Mouse (Mus musculus): ENCODE data around the gene Ptpro. TPM values are rescaled to one million over a fixed set of nuclear protein-coding genes. Genes with fewer than 3 reads are reported as not detected.

Ptpro gene
- polyA plus RNA-seq, 1 experiment: 2.7 TPM

GRCm38 (mm10) chr6:137211441-137211840 lies 40.7 kb upstream of the Ptpro start:
- no peaks in the 10 kb centered on the region for H3K36me3 ChIP-seq (ENCODE audit: control insufficient read depth, insufficient read depth, low read length)
- H3K27ac ChIP-seq (ENCODE audit: control insufficient read depth, insufficient read depth, low read length): no peak overlapping the region
- no peaks in the 10 kb centered on the region for H3K27me3 ChIP-seq (ENCODE audit: control insufficient read depth, insufficient read depth, low read length)
- no peak for DNase-seq
- 89% methylated on average over 2 of the region's 2 CpGs for WGBS
- TF ChIP-seq POLR2A (IDR thresholded peaks at IDR 0.05; ENCODE audit: control insufficient read depth, extremely low read depth, insufficient read depth, low read length, poor library complexity): no peak
- TF ChIP-seq CTCF (IDR thresholded peaks at IDR 0.05; ENCODE audit: borderline replicate concordance, control insufficient read depth, extremely low read depth, insufficient read depth, low read length, poor library complexity): no peak
- no peak overlapping the region for H3K4me3 ChIP-seq (ENCODE audit: control insufficient read depth, insufficient read depth, low read length)
- H3K4me1 ChIP-seq (replicated peaks; ENCODE audit: control insufficient read depth, insufficient read depth, low read length): no peaks in the 10 kb centered on the region

- WGBS: 83% methylated on average over 8 of the region's 8 CpGs
- no peaks in the 10 kb centered on the region for H3K27me3 ChIP-seq (ENCODE audit: control insufficient read depth, insufficient read depth, low read length)
- H3K36me3 ChIP-seq (ENCODE audit: control insufficient read depth, insufficient read depth, low read length): no peaks in the 10 kb centered on the region
- DNase-seq: no peak
- H3K4me1 ChIP-seq (replicated peaks; ENCODE audit: control insufficient read depth, insufficient read depth, low read length): no peaks in the 10 kb centered on the region
- no peak overlapping the region for H3K27ac ChIP-seq (ENCODE audit: control insufficient read depth, insufficient read depth, low read length)
- no peak for TF ChIP-seq POLR2A (IDR thresholded peaks at IDR 0.05; ENCODE audit: control insufficient read depth, extremely low read depth, insufficient read depth, low read length, poor library complexity)
- TF ChIP-seq CTCF (IDR thresholded peaks at IDR 0.05; ENCODE audit: borderline replicate concordance, control insufficient read depth, extremely low read depth, insufficient read depth, low read length, poor library complexity): no peak
- no peak overlapping the region for H3K4me3 ChIP-seq (ENCODE audit: control insufficient read depth, insufficient read depth, low read length)
Measured at GRCm38 (mm10) chr6:137217841-137218463, 34.2 kb upstream of the Ptpro start.

- no peak for DNase-seq
- 10% methylated on average over 15 of the region's 15 CpGs for WGBS
- TF ChIP-seq CTCF (IDR thresholded peaks at IDR 0.05; ENCODE audit: borderline replicate concordance, control insufficient read depth, extremely low read depth, insufficient read depth, low read length, poor library complexity) (no peak), POLR2A (IDR thresholded peaks at IDR 0.05; ENCODE audit: control insufficient read depth, extremely low read depth, insufficient read depth, low read length, poor library complexity) (no peak)
- Histone ChIP-seq H3K4me3 (ENCODE audit: control insufficient read depth, insufficient read depth, low read length) (no peak overlapping the region), H3K27ac (ENCODE audit: control insufficient read depth, insufficient read depth, low read length) (no peak overlapping the region), H3K27me3 (ENCODE audit: control insufficient read depth, insufficient read depth, low read length) (no peaks in the 10 kb centered on the region; the same call in 1 of the 2 replicates), H3K36me3 (ENCODE audit: control insufficient read depth, insufficient read depth, low read length) (no peaks in the 10 kb centered on the region), H3K4me1 (replicated peaks; ENCODE audit: control insufficient read depth, insufficient read depth, low read length) (no peaks in the 10 kb centered on the region)
Measured at GRCm38 (mm10) chr6:137252887-137253242, 746 bp downstream of the Ptpro start.

GRCm38 (mm10) chr6:137253415-137253814 lies 1.3 kb downstream of the Ptpro start:
- Histone ChIP-seq H3K4me1 (replicated peaks; ENCODE audit: control insufficient read depth, insufficient read depth, low read length) (no peaks in the 10 kb centered on the region), H3K36me3 (ENCODE audit: control insufficient read depth, insufficient read depth, low read length) (no peaks in the 10 kb centered on the region), H3K27ac (ENCODE audit: control insufficient read depth, insufficient read depth, low read length) (no peak overlapping the region), H3K4me3 (ENCODE audit: control insufficient read depth, insufficient read depth, low read length) (no peak overlapping the region), H3K27me3 (ENCODE audit: control insufficient read depth, insufficient read depth, low read length) (no peaks in the 10 kb centered on the region; the same call in 1 of the 2 replicates)
- no peak for TF ChIP-seq CTCF (IDR thresholded peaks at IDR 0.05; ENCODE audit: borderline replicate concordance, control insufficient read depth, extremely low read depth, insufficient read depth, low read length, poor library complexity)
- no peak for TF ChIP-seq POLR2A (IDR thresholded peaks at IDR 0.05; ENCODE audit: control insufficient read depth, extremely low read depth, insufficient read depth, low read length, poor library complexity)
- DNase-seq: no peak
- 19% methylated on average over 7 of the region's 7 CpGs for WGBS

GRCm38 (mm10) chr6:137261033-137261432 lies 8.9 kb downstream of the Ptpro start:
- TF ChIP-seq CTCF (IDR thresholded peaks at IDR 0.05; ENCODE audit: borderline replicate concordance, control insufficient read depth, extremely low read depth, insufficient read depth, low read length, poor library complexity): no peak
- TF ChIP-seq POLR2A (IDR thresholded peaks at IDR 0.05; ENCODE audit: control insufficient read depth, extremely low read depth, insufficient read depth, low read length, poor library complexity): no peak
- Histone ChIP-seq H3K27me3 (ENCODE audit: control insufficient read depth, insufficient read depth, low read length) (no peaks in the 10 kb centered on the region), H3K36me3 (ENCODE audit: control insufficient read depth, insufficient read depth, low read length) (no peaks in the 10 kb centered on the region), H3K27ac (ENCODE audit: control insufficient read depth, insufficient read depth, low read length) (no peak overlapping the region), H3K4me3 (ENCODE audit: control insufficient read depth, insufficient read depth, low read length) (no peak overlapping the region), H3K4me1 (replicated peaks; ENCODE audit: control insufficient read depth, insufficient read depth, low read length) (no peaks in the 10 kb centered on the region)
- DNase-seq: no peak
- 88% methylated on average over 1 of the region's 1 CpGs for WGBS

- no peak for TF ChIP-seq CTCF (IDR thresholded peaks at IDR 0.05; ENCODE audit: borderline replicate concordance, control insufficient read depth, extremely low read depth, insufficient read depth, low read length, poor library complexity)
- H3K4me1 ChIP-seq (replicated peaks; ENCODE audit: control insufficient read depth, insufficient read depth, low read length): no peaks in the 10 kb centered on the region
- H3K4me3 ChIP-seq (ENCODE audit: control insufficient read depth, insufficient read depth, low read length): no peak overlapping the region
- WGBS: 74% methylated on average over 3 of the region's 3 CpGs
- H3K36me3 ChIP-seq (ENCODE audit: control insufficient read depth, insufficient read depth, low read length): no peaks in the 10 kb centered on the region
- no peak for DNase-seq
- no peak overlapping the region for H3K27ac ChIP-seq (ENCODE audit: control insufficient read depth, insufficient read depth, low read length)
- H3K27me3 ChIP-seq (ENCODE audit: control insufficient read depth, insufficient read depth, low read length): no peaks in the 10 kb centered on the region
Measured at GRCm38 (mm10) chr6:137262087-137262486, 10.0 kb downstream of the Ptpro start.

GRCm38 (mm10) chr6:137268019-137268418 lies 15.9 kb downstream of the Ptpro start:
- DNase-seq: no peak
- 89% methylated on average over 8 of the region's 8 CpGs for WGBS
- H3K36me3 ChIP-seq (ENCODE audit: control insufficient read depth, insufficient read depth, low read length): no peaks in the 10 kb centered on the region

More at GRCm38 (mm10) chr6:137268019-137268418, 15.9 kb downstream of the Ptpro start:
- Histone ChIP-seq H3K27ac (ENCODE audit: control insufficient read depth, insufficient read depth, low read length) (no peak overlapping the region), H3K4me1 (replicated peaks; ENCODE audit: control insufficient read depth, insufficient read depth, low read length) (no peaks in the 10 kb centered on the region), H3K27me3 (ENCODE audit: control insufficient read depth, insufficient read depth, low read length) (no peaks in the 10 kb centered on the region), H3K4me3 (ENCODE audit: control insufficient read depth, insufficient read depth, low read length) (no peak overlapping the region)
- TF ChIP-seq CTCF (IDR thresholded peaks at IDR 0.05; ENCODE audit: borderline replicate concordance, control insufficient read depth, extremely low read depth, insufficient read depth, low read length, poor library complexity): no peak
